Mouse (Mus musculus) kidney, embryonic 16.5 days (tissue): ENCODE data around the gene Cd80. TPM values are rescaled to one million over a fixed set of nuclear protein-coding genes. Genes with fewer than 3 reads are reported as not detected.
A peak's percentile ranks its signal among the peaks of the same experiment; 100 is the strongest.
"Not testable (repeated sequence)": the region's sequence is repeated elsewhere in the genome, so short reads cannot be mapped to it uniquely, and the experiment has no call there.

Experiments
- ATAC-seq: fragments of 200-750 bp; cut with Nextera tagmentation; 2 replicates; pipeline ENCODE4 v1.8.0; 2017; ENCODE audit warnings: moderate TSS enrichment; ENCODE audit not compliant: low FRiP score, low TSS enrichment
- H3K27ac ChIP-seq: fragments of 300-500 bp; sonication (generic); 2 replicates; pipeline ENCODE4 v1.5.1; 2014; ENCODE audit warnings: low read length
- H3K27me3 ChIP-seq: fragments of 300-500 bp; sonication (generic); 2 replicates; pipeline ENCODE4 v1.6.1; 2014; ENCODE audit warnings: low read length, control low read depth, mixed read lengths; ENCODE audit not compliant: insufficient read depth
- H3K36me3 ChIP-seq: fragments of 300-500 bp; sonication (generic); 2 replicates; pipeline ENCODE4 v1.6.1; 2014; ENCODE audit warnings: low read length, control low read depth, mixed read lengths; ENCODE audit not compliant: insufficient read depth
- H3K4me1 ChIP-seq: fragments of 300-500 bp; sonication (generic); 2 replicates; pipeline ENCODE4 v1.6.1; 2014; ENCODE audit warnings: low read length, control low read depth, mixed read lengths; ENCODE audit not compliant: insufficient read depth
- H3K4me2 ChIP-seq: fragments of 300-500 bp; sonication (generic); replicated peaks from 2 replicates; pipeline ENCODE4 v1.6.1; 2014; ENCODE audit warnings: low read depth, low read length
- H3K4me3 ChIP-seq: fragments of 300-500 bp; sonication (generic); 2 replicates; pipeline ENCODE4 v1.5.1; 2014; ENCODE audit warnings: mild to moderate bottlenecking, low read length
- H3K9ac ChIP-seq: fragments of 300-500 bp; sonication (generic); replicated peaks from 2 replicates; pipeline ENCODE4 v1.6.1; 2014; ENCODE audit warnings: low read length
- H3K9me3 ChIP-seq: fragments of 300-500 bp; sonication (generic); 2 replicates; pipeline ENCODE4 v1.6.1; 2016; ENCODE audit warnings: low read length, control low read depth
- WGBS: fragments of 180-500 bp; shearing (Covaris S2); extraction: QIAGEN DNeasy Blood & Tissue Kit; methylation state at CpG from one replicate; pipeline ENCODE4 v1.1.7; 2014; 5-methylcytosine and 5-hydroxymethylcytosine counted together
- polyA plus RNA-seq: library from polyadenylated mRNA; unstranded; fragments of >200 nt; fragmentation: Nextera tagmentation; extraction: Ambion mirVana; gene quantifications from 2 replicates; pipeline ENCODE4 v1.2.1, GENCODE M21; 2015

Gene Cd80
- polyA plus RNA-seq, 1 experiment from 2014 or later: 0.32 TPM

DNA sequence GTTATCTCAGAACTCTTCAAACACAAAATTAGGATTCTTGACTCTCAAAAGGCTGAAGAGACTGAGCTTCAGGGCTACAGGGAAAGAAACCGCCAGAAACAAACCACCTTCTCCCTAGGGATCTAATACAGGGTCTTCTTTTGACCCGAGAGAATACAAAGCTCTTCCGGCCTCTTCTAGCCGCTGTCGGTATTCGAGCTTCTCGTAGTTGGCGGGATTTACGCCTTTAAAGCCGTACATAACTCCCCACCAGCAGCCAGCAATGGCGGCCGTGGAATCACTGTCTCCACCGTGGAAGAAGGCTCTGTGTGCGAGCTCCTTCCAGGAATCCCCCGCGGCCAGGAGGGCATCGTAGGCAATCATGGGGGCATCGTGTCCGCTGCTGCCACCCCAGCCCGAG, 9.8 kb upstream of the Cd80 start:
- Histone ChIP-seq H3K4me2 (no peak overlapping the region), H3K9me3 (no peaks in the 10 kb centered on the region), H3K27ac (no peak overlapping the region), H3K4me3 (no peak overlapping the region), H3K36me3 (peaks cover 54% of the 10 kb centered on the region), H3K27me3 (no peaks in the 10 kb centered on the region), H3K4me1 (no peaks in the 10 kb centered on the region), H3K9ac (no peak overlapping the region)
- 97% methylated on average over 20 of the region's 20 CpGs for WGBS
- no peak for ATAC-seq

DNA sequence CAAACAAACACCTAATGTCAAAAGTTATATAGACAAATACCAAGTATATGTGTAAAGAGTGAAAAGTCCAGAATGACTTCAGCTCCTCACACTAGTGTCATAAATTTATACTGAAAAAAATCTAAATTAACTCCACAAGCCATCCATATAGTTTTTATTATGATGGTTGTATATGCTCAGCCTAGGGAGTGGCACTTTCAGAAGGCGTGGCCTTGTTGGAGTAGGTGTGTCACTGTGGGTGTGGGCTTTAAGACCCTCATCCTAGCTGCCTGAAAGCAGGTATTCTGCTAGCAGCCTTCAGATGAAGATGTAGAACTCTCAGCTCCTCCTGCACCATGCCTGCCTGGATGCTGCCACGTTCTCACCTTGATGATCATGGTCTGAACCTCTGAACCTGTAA, 9.2 kb upstream of the Cd80 start:
- not testable (repeated sequence) for H3K9ac ChIP-seq, H3K27ac ChIP-seq, H3K4me2 ChIP-seq, H3K4me3 ChIP-seq, ATAC-seq, H3K4me1 ChIP-seq, H3K9me3 ChIP-seq, H3K27me3 ChIP-seq
- 95% methylated on average over 2 of the region's 2 CpGs for WGBS
- peaks cover 54% of the 10 kb centered on the region for H3K36me3 ChIP-seq

DNA sequence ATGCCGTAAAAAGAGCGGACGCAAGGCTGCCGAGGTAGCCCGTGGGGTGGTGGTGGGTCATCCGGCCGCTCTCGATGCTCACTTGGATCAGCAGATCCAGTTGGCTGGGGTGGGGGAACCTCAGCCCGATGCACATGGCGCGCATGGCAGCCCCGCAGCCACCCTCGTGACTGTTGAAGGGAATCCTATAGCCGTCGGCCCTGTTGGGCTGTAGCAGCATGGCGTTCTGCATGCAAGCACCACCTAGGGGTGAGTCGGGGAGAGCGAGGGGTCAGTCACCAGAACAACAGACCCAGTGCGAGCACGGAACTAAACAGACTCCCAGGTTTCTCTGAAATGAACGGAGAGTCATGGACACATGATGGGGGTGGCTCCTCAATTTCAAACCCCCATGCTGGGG, 8.0 kb upstream of the Cd80 start:
- Histone ChIP-seq H3K27me3 (no peaks in the 10 kb centered on the region), H3K9me3 (no peaks in the 10 kb centered on the region), H3K4me3 (no peak overlapping the region), H3K4me2 (no peak overlapping the region), H3K36me3 (peaks cover 54% of the 10 kb centered on the region), H3K27ac (no peak overlapping the region), H3K9ac (no peak overlapping the region), H3K4me1 (peaks cover 11% of the 10 kb centered on the region)
- ATAC-seq: no peak
- 89% methylated on average over 21 of the region's 21 CpGs for WGBS

DNA sequence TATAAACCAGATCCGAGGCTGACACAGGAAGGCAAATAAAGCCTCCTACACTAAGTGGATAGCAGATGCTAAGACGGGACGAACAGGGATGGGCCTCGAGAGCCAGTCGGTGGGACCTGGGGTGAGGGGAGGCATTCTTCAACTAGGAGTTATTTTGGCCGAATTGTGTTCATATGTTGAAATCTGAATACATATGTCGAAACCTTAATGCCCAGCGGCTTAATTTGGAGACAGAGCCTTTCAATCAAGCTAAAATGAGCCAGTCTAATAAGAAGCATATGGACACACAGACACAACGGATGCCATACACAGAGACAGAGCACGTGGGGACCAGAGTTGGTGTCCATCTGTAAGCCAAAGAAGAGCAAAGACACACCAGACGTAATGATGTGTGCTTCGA, 6.9 kb upstream of the Cd80 start:
- WGBS: 94% methylated on average over 12 of the region's 12 CpGs
- H3K36me3 ChIP-seq: peaks cover 54% of the 10 kb centered on the region

DNA sequence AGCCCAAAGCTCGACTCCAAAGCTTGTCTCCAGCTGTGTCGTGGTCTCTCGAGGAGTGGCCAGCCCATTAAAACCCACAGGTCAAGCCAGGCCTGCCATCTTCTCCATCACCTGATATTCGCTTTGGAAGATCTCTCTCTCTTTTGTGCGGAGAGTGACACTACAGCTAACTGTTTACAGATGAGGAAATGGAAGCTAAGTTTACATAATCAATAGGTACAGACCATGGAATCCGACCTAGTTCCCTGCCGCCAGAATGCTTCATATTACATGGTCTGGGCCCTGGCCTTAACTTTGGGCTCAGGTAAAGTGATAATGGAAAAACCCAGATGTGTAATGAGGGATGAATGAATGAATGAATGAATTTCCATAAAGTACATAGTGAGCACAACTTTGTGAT, 4.7 kb upstream of the Cd80 start:
- ATAC-seq: no peak
- H3K36me3 ChIP-seq: peaks cover 37% of the 10 kb centered on the region
- WGBS: 93% methylated on average over 7 of the region's 7 CpGs

More for the DNA sequence above, 6.9 kb upstream of the Cd80 start:
- Histone ChIP-seq H3K4me3 (no peak overlapping the region), H3K27me3 (no peaks in the 10 kb centered on the region), H3K9me3 (no peaks in the 10 kb centered on the region), H3K4me2 (no peak overlapping the region), H3K9ac (no peak overlapping the region), H3K4me1 (peaks cover 11% of the 10 kb centered on the region), H3K27ac (no peak overlapping the region)
- no peak for ATAC-seq

DNA sequence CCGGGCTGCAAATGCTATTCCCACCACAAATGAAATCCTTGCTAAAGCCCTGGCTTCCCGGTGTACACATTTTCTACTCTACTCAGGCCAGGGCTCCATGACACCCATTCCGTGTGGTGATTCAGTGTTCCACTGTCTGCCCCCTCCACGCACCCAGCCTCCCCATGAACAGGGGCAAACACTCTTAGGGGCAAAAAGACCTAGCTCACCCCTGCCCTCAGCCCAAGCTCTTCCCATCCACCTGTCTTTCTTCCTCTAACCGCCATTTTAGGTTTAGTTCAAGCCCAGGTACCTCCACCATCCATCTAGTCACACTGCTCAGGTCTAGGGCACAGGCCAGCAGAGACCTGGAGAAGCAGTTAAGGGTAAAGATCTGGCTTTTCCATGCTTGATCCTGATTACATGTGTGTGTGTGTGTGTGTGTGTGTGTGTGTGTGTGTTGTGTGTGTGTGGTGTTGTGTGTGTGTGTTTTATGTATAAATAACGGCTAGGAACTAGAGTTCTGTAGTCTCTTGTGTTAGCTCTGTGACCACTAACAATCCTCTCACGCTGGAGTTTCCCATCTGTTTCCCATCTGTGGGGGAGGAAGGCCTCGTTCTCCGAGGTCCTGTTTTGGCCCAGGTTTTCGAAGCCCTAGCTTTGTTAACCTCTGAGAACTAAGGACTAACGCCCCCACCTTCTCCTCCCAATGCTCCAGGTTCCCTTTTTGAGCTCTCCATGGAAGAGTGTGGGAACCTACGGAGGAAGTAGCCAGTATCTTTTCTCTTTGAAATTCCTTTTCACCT, 3.7 kb upstream of the Cd80 start:
- H3K4me2 ChIP-seq: peak overlapping the region; percentile 82
- H3K4me1 ChIP-seq: peaks cover 11% of the 10 kb centered on the region
- H3K27ac ChIP-seq: peak overlapping the region; percentile 97
- no peak; the same call in none of the 2 replicates for ATAC-seq
- no peaks in the 10 kb centered on the region for H3K9me3 ChIP-seq
- H3K4me3 ChIP-seq: peak overlapping the region; percentile 77
- peaks cover 28% of the 10 kb centered on the region for H3K36me3 ChIP-seq
- WGBS: 36% methylated on average over 12 of the region's 12 CpGs
- no peaks in the 10 kb centered on the region for H3K27me3 ChIP-seq
- peak overlapping the region; percentile 96 for H3K9ac ChIP-seq

More for the DNA sequence above, 4.7 kb upstream of the Cd80 start:
- Histone ChIP-seq H3K27me3 (no peaks in the 10 kb centered on the region), H3K9ac (no peak overlapping the region), H3K27ac (no peak overlapping the region), H3K9me3 (no peaks in the 10 kb centered on the region), H3K4me1 (peaks cover 11% of the 10 kb centered on the region), H3K4me2 (no peak overlapping the region), H3K4me3 (no peak overlapping the region)

DNA sequence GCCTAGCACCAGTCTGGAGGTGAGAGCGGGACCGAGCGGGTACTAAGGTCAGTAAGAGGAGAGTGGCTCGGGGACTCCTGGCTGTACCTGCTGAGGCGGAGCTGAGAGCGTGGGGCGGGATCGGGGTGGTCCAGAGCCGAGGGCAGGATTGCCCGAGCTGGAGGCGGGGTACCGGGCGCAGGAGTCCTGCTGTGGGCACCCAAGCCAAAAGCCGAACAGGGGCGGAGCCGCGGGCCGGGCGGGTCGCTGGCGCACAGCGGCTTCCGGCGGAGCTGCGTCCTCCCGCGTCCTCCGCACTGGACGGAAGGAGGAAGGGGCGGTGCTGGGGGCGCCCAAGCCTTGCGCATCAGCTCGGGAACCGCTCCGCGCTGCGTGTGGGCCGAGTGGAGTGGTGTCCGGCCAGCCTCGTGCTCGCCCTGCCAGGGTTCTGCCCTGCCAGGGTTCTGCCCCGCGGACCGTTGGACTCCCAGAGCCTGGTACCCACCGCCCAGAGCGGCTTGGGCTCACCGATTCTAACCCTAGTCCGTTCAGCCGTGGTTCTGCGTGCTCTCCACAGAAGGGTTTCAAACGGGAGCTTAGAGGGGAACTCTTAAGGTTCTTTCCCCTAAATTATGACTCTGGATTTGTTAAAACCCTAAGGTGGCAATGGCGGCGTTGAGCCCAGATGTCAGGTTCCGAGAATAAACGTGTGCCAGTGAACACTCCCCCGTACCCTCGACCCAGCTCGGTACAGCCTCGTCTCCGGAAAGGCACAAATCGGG, 2.7 kb upstream of the Cd80 start, which contains the start of gene Adprh:
Gene Adprh, minus strand, starts transcription at position 262 of the 761 bp plus-strand sequence.
- peaks cover 11% of the 10 kb centered on the region for H3K4me1 ChIP-seq
- under 1% methylated on average over 53 of the region's 61 CpGs for WGBS
- peak; percentile 99 for ATAC-seq
- H3K27me3 ChIP-seq: no peaks in the 10 kb centered on the region
- peak within 1 kb of the TSS; percentile 82 for H3K4me2 ChIP-seq
- H3K9ac ChIP-seq: peak within 1 kb of the TSS; percentile 96
- H3K27ac ChIP-seq: peak within 1 kb of the TSS; percentile 97
- peaks cover 19% of the 10 kb centered on the region for H3K36me3 ChIP-seq
- no peaks in the 10 kb centered on the region for H3K9me3 ChIP-seq
- peak within 1 kb of the TSS; percentile 77 for H3K4me3 ChIP-seq

DNA sequence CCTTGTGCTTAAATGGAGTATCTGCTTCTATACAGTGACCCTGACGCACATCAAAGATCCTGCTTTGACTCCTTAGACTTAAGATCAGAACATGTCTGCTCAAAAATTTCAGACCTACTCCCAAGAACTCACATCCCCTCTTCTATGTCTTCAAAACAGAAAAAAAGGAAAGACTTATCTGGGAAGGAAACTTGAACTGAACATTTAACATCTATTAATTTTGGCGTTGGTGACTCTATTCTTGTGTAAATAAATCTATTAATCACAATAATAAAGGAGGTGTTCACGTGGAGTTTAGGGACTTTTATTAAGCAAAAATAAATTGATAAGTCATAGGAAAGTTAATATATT, 2.2 kb upstream of the Cd80 start:
- 24% methylated on average over 3 of the region's 3 CpGs for WGBS
- Histone ChIP-seq H3K4me1 (peaks cover 11% of the 10 kb centered on the region), H3K9ac (peak overlapping the region; percentile 96), H3K4me2 (peak overlapping the region; percentile 82), H3K27ac (peak overlapping the region; percentile 97), H3K27me3 (no peaks in the 10 kb centered on the region), H3K9me3 (no peaks in the 10 kb centered on the region), H3K4me3 (peak overlapping the region; percentile 77), H3K36me3 (peaks cover 17% of the 10 kb centered on the region)
- ATAC-seq: no peak

DNA sequence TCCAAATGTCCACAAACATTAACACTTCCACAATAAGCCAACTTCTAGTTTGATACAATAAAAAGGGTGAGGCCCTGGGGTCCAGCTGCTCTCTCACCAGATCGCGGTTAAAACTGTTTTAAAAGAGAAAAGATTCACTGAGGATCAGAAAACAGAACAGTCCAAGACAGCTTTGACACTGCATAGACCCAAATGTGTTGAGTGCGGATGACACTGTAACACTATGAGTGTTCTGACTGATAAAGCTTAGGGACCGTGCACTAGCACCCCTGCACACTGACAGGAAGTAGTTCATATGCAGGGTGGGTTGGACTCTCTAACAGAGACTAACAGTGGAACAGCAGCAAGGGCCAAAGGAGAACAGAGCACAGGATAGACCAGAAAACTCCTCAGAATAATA, 1.4 kb upstream of the Cd80 start:
- H3K9me3 ChIP-seq: no peaks in the 10 kb centered on the region
- H3K27ac ChIP-seq: no peak overlapping the region
- no peak overlapping the region for H3K4me3 ChIP-seq
- 90% methylated on average over 4 of the region's 4 CpGs for WGBS
- H3K9ac ChIP-seq: no peak overlapping the region
- H3K27me3 ChIP-seq: no peaks in the 10 kb centered on the region
- ATAC-seq: no peak
- peaks cover 11% of the 10 kb centered on the region for H3K4me1 ChIP-seq
- H3K4me2 ChIP-seq: no peak overlapping the region
- H3K36me3 ChIP-seq: peaks cover 10% of the 10 kb centered on the region
